Mouse (Mus musculus): ENCODE measurements at regions not wholly inside any gene's neighbourhood (a gene's known extent, or its start where the extent isn't known, plus 50 kb on each side); places are given as distances from the start of the nearest gene placed in this dataset.

GRCm38 (mm10) chr17:87501098-87501497, 54.4 kb upstream of the Calm2 start:
- H3K4me1 ChIP-seq (ENCODE audit: control insufficient read depth, insufficient read depth, low read length): peaks cover 6% of the 10 kb centered on the region; the same call in 1 of the 2 replicates
- H3K4me3 ChIP-seq (replicated peaks; ENCODE audit: extremely low read depth, low read depth, low read length): no peak overlapping the region
- WGBS: 53% methylated on average over 2 of the region's 2 CpGs
- DNase-seq: no peak
- TF ChIP-seq POLR2A (IDR thresholded peaks at IDR 0.05; ENCODE audit: borderline replicate concordance, extremely low read depth, low read depth, low read length): no peak
- no peak for TF ChIP-seq CTCF (IDR thresholded peaks at IDR 0.05; ENCODE audit: insufficient read depth, low read length)

- Histone ChIP-seq H3K4me1 (ENCODE audit: control insufficient read depth, insufficient read depth, low read length) (peaks cover 6% of the 10 kb centered on the region; the same call in 1 of the 2 replicates), H3K4me3 (replicated peaks; ENCODE audit: extremely low read depth, low read depth, low read length) (no peak overlapping the region)
- 29% methylated on average over 10 of the region's 10 CpGs for WGBS
- DNase-seq: peak; percentile 36
- no peak for TF ChIP-seq POLR2A (IDR thresholded peaks at IDR 0.05; ENCODE audit: borderline replicate concordance, extremely low read depth, low read depth, low read length)
- TF ChIP-seq CTCF (IDR thresholded peaks at IDR 0.05; ENCODE audit: insufficient read depth, low read length): no peak
Measured at GRCm38 (mm10) chr17:87501687-87502387, 55.1 kb upstream of the Calm2 start.

GRCm38 (mm10) chr17:87502388-87503369, 55.9 kb upstream of the Calm2 start:
- no peak for TF ChIP-seq CTCF (IDR thresholded peaks at IDR 0.05; ENCODE audit: insufficient read depth, low read length)
- 23% methylated on average over 13 of the region's 14 CpGs for WGBS
- no peak for DNase-seq

GRCm38 (mm10) chr17:87503491-87503890, 56.8 kb upstream of the Calm2 start:
- WGBS: 84% methylated on average over 5 of the region's 5 CpGs
- no peak for DNase-seq
- Histone ChIP-seq H3K4me1 (ENCODE audit: control insufficient read depth, insufficient read depth, low read length) (peaks cover 6% of the 10 kb centered on the region; the same call in 1 of the 2 replicates), H3K4me3 (replicated peaks; ENCODE audit: extremely low read depth, low read depth, low read length) (no peak overlapping the region)
- no peak for TF ChIP-seq POLR2A (IDR thresholded peaks at IDR 0.05; ENCODE audit: borderline replicate concordance, extremely low read depth, low read depth, low read length)
- TF ChIP-seq CTCF (IDR thresholded peaks at IDR 0.05; ENCODE audit: insufficient read depth, low read length): no peak

More at GRCm38 (mm10) chr17:87502388-87503369, 55.9 kb upstream of the Calm2 start:
- H3K4me3 ChIP-seq (replicated peaks; ENCODE audit: extremely low read depth, low read depth, low read length): no peak overlapping the region
- peaks cover 6% of the 10 kb centered on the region; the same call in 1 of the 2 replicates for H3K4me1 ChIP-seq (ENCODE audit: control insufficient read depth, insufficient read depth, low read length)

GRCm38 (mm10) chr17:87504960-87505681, 58.4 kb upstream of the Calm2 start:
- 72% methylated on average over 5 of the region's 5 CpGs for WGBS
- H3K4me3 ChIP-seq (replicated peaks; ENCODE audit: extremely low read depth, low read depth, low read length): no peak overlapping the region
- H3K4me1 ChIP-seq (ENCODE audit: control insufficient read depth, insufficient read depth, low read length): peaks cover 6% of the 10 kb centered on the region; the same call in 1 of the 2 replicates
- no peak for DNase-seq
- TF ChIP-seq POLR2A (IDR thresholded peaks at IDR 0.05; ENCODE audit: borderline replicate concordance, extremely low read depth, low read depth, low read length): no peak
- no peak for TF ChIP-seq CTCF (IDR thresholded peaks at IDR 0.05; ENCODE audit: insufficient read depth, low read length)

GRCm38 (mm10) chr17:87507848-87508247, 61.1 kb upstream of the Calm2 start:
- Histone ChIP-seq H3K4me3 (replicated peaks; ENCODE audit: extremely low read depth, low read depth, low read length) (no peak overlapping the region), H3K4me1 (ENCODE audit: control insufficient read depth, insufficient read depth, low read length) (no peaks in the 10 kb centered on the region)
- TF ChIP-seq CTCF (IDR thresholded peaks at IDR 0.05; ENCODE audit: insufficient read depth, low read length): no peak
- 66% methylated on average over 8 of the region's 8 CpGs for WGBS
- no peak for DNase-seq

- no peak overlapping the region for H3K4me3 ChIP-seq (replicated peaks; ENCODE audit: extremely low read depth, low read depth, low read length)
- DNase-seq: no peak
- 84% methylated on average over 16 of the region's 16 CpGs for WGBS
- peaks cover 1% of the 10 kb centered on the region; the same call in 1 of the 2 replicates for H3K4me1 ChIP-seq (ENCODE audit: control insufficient read depth, insufficient read depth, low read length)
- TF ChIP-seq POLR2A (IDR thresholded peaks at IDR 0.05; ENCODE audit: borderline replicate concordance, extremely low read depth, low read depth, low read length) (no peak), CTCF (IDR thresholded peaks at IDR 0.05; ENCODE audit: insufficient read depth, low read length) (no peak)
Measured at GRCm38 (mm10) chr17:87508582-87509253, 62.0 kb upstream of the Calm2 start.

- 74% methylated on average over 9 of the region's 9 CpGs for WGBS
- DNase-seq: no peak
- no peak for TF ChIP-seq CTCF (IDR thresholded peaks at IDR 0.05; ENCODE audit: insufficient read depth, low read length)
- no peak for TF ChIP-seq POLR2A (IDR thresholded peaks at IDR 0.05; ENCODE audit: borderline replicate concordance, extremely low read depth, low read depth, low read length)
Measured at GRCm38 (mm10) chr17:87512000-87512611, 65.4 kb upstream of the Calm2 start.

More at GRCm38 (mm10) chr17:87512000-87512611, 65.4 kb upstream of the Calm2 start:
- no peak overlapping the region for H3K4me3 ChIP-seq (replicated peaks; ENCODE audit: extremely low read depth, low read depth, low read length)
- peaks cover 4% of the 10 kb centered on the region for H3K4me1 ChIP-seq (ENCODE audit: control insufficient read depth, insufficient read depth, low read length)
